Mouse (Mus musculus): ENCODE results near the gene Wwp2.
"Not testable (repeated sequence)": the region's sequence is repeated elsewhere in the genome, so short reads cannot be mapped to it uniquely, and the experiment has no call there.

Gene Wwp2

DNA sequence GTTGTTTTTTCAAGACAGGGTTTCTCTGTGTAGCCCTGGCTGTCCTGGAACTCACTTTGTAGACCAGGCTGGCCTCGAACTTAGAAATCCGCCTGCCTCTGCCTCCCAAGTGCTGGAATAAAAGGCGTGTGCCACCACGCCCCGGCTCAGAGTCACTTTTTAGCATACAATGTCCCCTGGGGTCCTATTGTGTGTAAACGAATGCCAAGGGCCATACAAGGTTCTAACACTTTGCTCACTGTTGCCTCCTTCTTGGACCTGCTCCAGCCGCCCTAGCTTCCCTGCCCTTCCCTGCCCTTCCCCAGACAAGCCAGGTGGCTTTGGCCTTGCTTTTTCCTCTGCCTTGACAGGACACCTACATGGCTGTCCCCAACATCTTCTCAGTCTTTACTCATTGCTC, 40.6 kb downstream of the Wwp2 start:
- DNase-seq (ENCODE audit: low read depth): not testable (repeated sequence)

GRCm38 (mm10) chr8:107478728-107479127, 42.6 kb downstream of the Wwp2 start:
- DNase-seq (ENCODE audit: low read depth): no peak

DNA sequence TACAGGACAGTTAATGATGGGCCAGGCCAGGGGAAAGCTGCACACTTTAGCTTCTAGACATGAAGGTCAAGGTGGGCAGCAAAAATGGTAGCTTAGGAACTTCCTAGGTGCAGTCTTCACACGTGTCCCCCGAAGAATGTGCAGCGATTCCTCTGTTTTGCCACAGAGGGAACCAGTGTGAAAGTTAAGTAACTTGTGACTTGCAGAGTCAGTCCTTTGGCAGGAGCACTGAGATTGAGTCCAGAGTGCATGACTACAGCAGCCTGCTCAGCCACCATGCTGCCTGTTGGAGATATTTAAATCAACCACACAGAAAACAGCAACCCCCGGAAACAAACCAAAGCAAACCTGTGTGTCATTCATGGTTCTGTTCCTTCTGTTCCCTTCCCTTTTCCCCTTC, 44.3 kb downstream of the Wwp2 start:
- DNase-seq (ENCODE audit: low read depth): no peak

DNA sequence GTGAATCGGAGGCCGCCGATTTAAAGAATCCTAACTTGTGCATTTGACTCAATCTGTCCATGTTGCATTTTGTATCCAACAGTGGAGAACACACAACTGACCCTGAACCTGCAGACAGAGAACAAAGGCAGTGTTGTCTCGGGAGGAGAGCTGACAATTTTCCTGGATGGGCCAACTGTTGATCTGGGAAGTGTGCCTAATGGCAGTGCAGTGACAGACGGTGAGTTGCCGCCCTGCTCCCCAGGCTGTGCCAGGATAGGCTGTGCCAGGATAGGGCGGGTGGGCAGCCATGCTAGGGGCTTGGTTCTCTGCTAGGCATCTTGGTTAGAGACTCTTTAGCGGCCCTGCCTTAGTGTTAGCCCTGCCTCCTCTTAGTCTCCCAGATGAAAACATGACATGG, 47.1 kb downstream of the Wwp2 start:
- DNase-seq (ENCODE audit: low read depth): no peak

DNA sequence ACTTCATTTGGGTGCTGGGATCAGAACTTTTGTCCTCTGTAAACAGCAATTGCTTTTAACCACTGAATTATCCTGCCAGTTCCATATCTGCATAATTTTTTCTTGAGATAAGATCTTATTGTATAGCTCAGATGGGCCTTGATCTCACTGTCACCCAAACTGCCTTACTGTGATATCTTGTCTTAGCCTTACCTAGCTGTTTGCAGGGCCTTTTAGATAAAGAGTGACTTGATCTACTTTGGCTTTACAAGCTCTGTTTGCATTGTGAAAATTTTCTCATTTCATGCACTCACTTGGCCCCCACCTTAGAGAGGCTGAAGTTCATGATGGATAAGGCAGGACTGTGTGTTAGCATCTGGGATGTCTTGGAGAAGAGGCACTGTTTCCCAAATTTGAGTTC, 48.8 kb downstream of the Wwp2 start:
- no peak for DNase-seq (ENCODE audit: low read depth)

GRCm38 (mm10) chr8:107488551-107488950, 52.4 kb downstream of the Wwp2 start:
- DNase-seq (ENCODE audit: low read depth): no peak

GRCm38 (mm10) chr8:107489086-107489485, 52.9 kb downstream of the Wwp2 start:
- DNase-seq (ENCODE audit: low read depth): no peak

DNA sequence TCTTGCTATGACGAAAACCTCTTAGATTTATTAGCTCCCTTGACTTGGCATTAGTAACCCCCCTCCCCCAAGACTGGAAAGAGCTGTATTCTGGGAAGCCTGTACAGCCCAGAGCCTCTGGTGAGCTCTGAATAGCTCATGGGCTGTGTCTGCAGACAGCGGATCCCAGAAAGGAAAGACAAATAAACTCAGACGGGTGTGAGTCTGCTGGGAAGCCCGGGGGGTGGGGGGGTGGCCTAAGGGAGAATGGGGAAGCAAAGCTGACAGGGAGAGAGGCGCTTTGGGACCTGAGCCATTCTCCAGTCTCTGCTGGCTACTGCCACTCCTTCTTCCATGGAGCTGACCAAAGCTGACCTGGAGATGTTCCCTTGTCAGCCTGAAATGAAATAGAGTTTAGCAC, 53.8 kb downstream of the Wwp2 start:
- DNase-seq (ENCODE audit: low read depth): no peak

- DNase-seq (ENCODE audit: low read depth): no peak
Measured at GRCm38 (mm10) chr8:107490649-107491048, 54.5 kb downstream of the Wwp2 start.

DNA sequence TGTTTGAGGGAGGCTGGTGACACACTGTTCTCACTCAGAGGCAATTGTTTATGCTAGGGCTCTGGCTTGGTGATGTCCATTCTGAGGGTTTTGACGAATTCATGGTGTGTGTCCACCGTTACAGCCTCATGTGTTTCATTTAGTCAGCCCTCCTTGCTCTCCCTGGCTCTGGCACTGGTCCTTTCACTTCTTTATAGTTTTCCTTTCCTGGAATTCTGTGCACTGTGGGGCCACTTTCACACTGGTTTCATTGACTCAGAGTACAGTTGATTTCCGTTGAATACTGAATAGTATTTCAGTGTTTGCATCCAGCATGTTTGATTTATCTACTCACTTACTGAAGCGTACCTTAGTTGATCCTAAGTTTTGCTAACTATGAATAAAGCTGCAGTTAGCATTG, 55.0 kb downstream of the Wwp2 start:
- no peak for DNase-seq (ENCODE audit: low read depth)

DNA sequence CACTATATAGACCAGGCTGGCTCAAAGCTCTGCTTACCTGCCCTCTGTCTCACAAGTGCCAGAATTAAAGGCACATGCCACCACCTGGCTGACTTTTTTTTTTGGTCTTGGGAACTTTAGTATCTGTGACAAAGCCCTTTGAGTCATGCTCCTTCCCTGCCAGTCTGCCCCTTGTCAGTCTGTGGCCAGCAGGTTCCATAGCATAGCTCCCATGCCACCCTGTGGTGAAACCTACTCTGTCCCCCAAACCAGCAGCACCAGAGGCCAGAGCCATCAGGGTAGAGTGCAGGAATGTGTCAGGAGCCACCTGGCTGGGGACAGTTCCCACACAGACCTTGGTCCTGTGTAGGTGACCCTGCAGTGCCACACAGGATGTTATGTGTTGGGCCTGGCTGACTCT, 55.7 kb downstream of the Wwp2 start:
- DNase-seq (ENCODE audit: low read depth): no peak

GRCm38 (mm10) chr8:107492802-107493201, 56.6 kb downstream of the Wwp2 start:
- DNase-seq (ENCODE audit: low read depth): no peak

- DNase-seq (ENCODE audit: low read depth): no peak
Measured at GRCm38 (mm10) chr8:107495425-107495824, 59.3 kb downstream of the Wwp2 start.

GRCm38 (mm10) chr8:107497708-107498107, 61.5 kb downstream of the Wwp2 start:
- DNase-seq (ENCODE audit: low read depth): no peak

- no peak for DNase-seq (ENCODE audit: low read depth)
Measured at GRCm38 (mm10) chr8:107498390-107498789, 62.2 kb downstream of the Wwp2 start.

GRCm38 (mm10) chr8:107498806-107499205, 62.6 kb downstream of the Wwp2 start:
- no peak for DNase-seq (ENCODE audit: low read depth)

DNA sequence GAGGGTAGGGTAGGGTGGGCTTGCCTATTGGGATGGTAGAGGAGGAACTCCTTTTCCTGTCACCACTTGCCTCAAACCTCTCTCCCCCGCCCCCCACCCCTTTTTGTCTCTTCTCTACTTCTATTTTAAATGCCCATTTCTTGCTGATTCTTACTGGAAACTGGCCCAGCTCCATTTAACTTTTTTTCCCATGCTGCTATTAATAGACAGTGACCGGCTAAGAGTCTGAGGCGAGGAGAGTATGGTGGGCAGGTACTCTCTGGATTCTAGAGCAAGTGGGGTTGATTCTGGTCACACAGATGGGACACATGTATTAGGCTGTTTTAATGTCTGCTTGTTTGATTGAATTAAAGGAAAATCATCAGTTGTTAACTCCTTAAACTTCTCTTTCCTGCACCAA, 63.4 kb downstream of the Wwp2 start:
- DNase-seq (ENCODE audit: low read depth): no peak

GRCm38 (mm10) chr8:107502407-107502806, 66.2 kb downstream of the Wwp2 start:
- DNase-seq (ENCODE audit: low read depth): peak; percentile 7

GRCm38 (mm10) chr8:107502922-107503321, 66.8 kb downstream of the Wwp2 start:
- peak; percentile 43 for DNase-seq (ENCODE audit: low read depth)

GRCm38 (mm10) chr8:107503354-107503753, 67.2 kb downstream of the Wwp2 start:
- peak; percentile 27 for DNase-seq (ENCODE audit: low read depth)

GRCm38 (mm10) chr8:107504239-107504985, 68.2 kb downstream of the Wwp2 start:
- peak; percentile 57 for DNase-seq (ENCODE audit: low read depth)

DNA sequence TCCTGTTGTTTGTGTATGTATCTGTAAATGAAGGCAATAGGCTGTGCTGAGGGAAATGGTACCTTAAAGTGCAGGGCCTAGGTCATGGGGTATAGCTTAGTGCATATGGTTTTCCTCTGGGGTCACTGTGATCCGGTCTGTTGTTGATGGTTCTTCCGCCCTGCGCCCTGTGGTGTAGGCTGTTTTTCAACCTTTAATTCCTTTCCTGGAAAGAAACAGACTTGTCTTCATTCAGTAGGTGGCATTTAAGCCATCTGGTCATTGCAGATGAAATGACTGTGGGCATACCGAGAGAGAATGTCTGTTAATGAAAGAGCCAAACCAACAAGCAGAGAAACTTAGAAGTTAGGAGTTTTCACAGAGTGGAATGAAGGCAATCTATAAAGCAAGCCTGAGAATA, 69.1 kb downstream of the Wwp2 start:
- DNase-seq (ENCODE audit: low read depth): peak; percentile 33

- DNase-seq (ENCODE audit: low read depth): no peak
Measured at GRCm38 (mm10) chr8:107507019-107507418, 70.9 kb downstream of the Wwp2 start.

GRCm38 (mm10) chr8:107510204-107510603, 74.0 kb downstream of the Wwp2 start:
- DNase-seq (ENCODE audit: low read depth): no peak

All from induced T-regulatory cell, adult 2 months (primary cell).